Mouse (Mus musculus) left cerebral cortex, adult 9 months (tissue): ENCODE data around the gene Stx19.

ENCODE experiments used
- DNase-seq, 2 experiments: peaks; one replicate each; pipeline ENCODE4 v3.0.0; 2022; ENCODE audit warnings: low spot score in 2 of 2

Stx19 gene

DNA sequence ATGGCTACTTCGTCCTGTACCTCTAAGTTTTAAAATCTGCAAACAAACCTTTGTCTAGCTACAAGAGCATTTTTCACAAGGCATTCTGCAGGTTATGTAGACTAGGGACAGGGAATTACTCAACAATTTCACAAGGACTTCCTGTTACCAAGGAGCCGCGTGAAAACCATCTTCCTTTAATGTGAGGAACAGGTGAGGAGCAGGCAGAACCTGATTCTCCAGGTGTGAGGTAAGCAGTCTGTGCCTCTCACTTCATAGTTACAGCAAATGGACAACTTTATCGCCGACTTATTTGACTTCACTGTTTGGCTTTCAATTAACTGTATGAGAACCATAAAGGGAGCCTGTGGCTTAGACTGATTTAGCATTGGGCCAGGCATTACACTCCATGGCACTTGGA, at the start of gene Stx19:
Gene Stx19, plus strand, starts transcription at position 186 of the 400 bp plus-strand sequence.
- no peak for DNase-seq

DNA sequence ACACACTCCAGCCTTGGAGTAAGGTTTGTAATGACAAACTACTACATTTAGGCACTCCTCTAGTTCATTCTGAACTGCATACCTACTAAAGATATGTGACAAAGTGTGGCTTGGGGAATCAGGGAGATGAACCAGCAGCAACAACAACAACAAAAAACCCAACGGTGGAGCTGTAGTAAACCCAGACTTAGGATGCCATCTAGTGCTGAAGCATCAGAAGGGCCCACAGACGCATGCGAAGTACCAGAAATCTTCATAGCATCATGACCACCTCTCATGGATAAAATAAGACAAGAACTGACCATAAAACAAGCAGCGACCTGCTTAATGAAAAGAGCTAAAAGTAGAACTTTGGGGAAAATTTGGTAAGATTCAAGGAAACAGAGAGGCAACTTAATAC, 41.0 kb upstream of the Stx19 start:
- DNase-seq, result no peak

DNA sequence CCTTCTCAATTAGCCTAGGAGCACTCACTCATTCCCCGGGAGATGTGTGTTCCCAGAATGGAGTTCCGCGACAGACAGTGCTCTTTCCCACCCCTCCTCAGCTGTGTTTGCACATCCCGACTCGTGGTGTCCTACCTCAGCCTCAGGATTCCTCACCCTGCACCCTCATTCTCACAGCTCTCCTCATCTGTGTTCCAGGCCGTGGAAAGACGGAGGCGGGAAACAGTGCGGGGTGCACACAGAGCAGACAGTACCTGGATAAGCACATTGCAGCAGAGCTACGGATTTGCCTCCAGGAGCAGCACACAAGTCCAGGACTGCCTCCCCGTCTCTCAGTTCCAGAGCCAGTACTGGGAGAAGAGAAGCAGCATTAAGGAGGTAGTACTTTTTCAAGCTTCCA, 38.4 kb upstream of the Stx19 start:
- no peak for DNase-seq

DNA sequence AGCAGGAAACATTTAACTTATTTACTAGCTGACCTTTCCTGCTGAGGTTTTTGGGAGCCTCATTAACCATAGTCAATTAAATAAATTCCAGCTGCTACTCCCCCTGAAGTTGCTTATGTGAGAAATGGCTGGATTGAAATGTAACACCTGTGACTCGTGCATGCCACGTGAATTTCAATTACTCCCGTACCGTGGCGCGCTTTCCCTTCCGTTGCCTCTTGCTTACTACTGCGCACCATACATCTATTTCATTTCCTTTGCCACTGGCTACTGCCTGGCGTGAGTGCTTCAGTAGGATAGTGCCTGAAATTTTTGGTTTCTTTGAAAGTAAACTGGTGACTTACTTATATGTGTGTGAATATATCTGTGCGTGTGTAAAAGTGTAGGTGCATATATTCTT, 36.2 kb upstream of the Stx19 start:
- DNase-seq, result no peak

DNA sequence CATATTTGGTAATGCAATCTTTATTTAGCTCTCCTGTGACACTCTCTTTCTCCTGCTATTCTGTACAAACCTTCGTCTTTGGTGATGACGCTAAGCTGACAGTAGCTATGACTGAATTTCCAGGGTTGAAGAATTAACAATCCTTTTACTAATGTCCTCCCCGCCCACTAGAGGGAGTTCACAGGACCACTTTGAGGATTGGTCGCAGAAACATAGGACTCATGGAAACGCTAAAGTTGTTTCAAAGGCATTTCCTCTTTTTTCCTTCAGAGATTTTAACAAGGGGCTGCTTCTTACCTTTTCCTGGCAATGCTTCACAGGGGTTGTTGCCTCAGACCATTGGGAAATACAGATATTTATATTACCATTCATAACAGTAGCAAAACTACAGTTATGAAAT, 32.2 kb upstream of the Stx19 start:
- DNase-seq, result no peak

DNA sequence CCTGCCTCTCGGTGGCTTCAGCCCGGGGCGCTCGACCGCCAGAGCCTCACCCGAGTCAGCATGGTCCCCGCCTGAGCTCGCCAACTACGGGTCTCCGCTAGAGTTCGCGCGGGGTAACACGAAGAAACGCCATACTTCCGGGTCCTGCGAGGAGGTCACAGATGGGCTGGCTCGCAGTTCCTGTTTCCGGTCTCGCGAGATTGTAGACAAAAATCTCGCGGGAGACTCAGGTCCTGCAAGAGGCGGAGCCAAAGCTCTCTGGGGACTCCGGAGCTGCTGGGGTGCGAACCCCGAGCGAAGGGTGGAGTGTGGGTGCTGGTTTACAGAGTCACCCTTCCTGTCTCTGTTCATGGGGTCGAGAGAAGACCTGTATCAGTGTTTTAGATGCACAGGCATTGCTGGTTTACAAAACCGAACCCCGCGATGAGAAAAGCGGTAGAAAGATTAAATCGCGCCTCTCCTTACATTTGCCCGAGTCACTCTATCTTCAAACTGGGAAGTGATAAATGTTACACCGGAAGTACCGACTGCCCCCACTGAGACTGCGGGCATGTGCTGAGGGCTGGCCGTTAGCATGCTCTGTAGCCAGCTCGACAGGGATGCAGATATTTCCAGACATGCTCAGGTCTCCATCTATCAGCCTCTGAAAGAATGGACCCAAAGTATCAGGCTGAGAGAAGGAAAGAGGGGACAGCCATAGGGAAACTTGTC, 27.7 kb upstream of the Stx19 start, which contains the start of gene Nsun3:
Gene Nsun3, minus strand, starts transcription at position 198 of the 711 bp plus-strand sequence.
- DNase-seq, result peak; percentile 87 to 94

DNA sequence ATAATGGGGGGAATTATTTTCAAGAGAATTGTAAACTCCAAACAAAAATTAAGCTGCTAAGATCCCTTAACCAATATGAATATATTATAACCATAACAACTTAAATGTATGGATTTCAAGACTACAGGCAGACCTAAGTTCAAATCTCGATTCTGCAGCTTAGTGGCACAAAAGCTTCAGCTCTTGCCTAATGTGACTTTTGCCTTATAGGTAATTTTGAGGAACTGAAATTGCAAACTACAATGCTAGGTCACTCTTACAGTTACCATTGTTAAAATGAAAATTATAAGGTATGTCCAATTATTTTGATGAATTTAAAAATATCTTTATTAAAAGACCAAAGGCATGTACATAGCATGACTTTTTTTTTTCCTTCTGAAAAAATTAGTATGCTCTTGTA, 17.9 kb upstream of the Stx19 start:
- DNase-seq, result no peak

DNA sequence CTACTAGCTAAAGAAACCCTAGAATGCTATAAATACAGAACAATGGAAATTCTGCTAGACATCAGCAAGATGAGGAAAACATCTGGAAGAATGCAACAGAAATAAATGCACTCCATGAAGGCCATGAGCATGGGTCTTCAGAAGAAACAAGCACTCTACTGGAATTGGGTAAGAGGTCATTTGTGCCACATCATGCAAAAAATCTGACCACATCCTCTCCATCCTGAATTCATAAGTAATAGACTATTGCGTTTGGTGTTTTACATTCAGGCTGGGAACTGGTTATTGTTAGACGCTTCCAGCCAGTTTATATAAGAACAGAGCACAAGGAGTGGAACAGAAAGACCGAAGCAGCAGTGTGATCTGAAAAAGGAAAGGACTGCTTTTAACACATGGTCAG, 15.7 kb upstream of the Stx19 start:
- DNase-seq, result no peak

DNA sequence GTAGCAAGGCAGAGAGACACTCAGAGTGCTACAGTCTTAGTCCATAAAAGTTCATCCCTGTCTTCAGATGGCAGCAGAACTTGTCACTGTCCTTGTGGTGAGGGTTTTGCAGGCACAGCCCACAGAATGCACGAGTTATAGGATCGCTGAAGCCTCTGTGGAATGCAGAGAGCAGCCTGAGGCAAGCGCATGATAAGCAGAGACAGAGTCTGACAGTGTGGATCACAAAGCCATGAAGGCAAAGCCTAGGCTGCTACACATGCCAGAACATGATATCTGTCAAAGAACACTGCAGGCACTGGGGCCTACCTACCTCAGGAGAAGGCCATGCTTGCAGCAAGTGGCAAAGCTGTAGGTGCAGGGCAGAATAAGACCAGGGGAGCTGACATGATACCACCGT, 15.1 kb upstream of the Stx19 start:
- DNase-seq, result no peak

DNA sequence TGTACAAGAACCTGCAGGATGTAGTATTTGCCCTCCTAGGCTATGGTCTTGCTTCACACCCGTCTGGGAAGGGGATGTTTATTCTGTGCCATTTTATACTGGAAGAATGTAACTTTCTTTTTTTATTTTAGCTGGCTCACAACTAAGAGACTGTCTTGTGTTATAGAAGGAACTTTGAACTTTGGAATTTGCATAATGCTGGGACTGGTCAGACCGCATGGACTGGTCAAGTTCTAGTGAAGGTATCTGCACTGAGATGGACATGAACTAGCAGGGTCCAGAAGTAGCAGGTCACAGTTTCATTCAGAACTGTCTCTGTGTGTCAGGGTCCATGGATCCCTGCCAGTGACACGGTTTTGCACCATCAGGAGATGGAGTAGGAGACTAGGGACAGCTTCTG, 14.6 kb upstream of the Stx19 start:
- no peak for DNase-seq

DNA sequence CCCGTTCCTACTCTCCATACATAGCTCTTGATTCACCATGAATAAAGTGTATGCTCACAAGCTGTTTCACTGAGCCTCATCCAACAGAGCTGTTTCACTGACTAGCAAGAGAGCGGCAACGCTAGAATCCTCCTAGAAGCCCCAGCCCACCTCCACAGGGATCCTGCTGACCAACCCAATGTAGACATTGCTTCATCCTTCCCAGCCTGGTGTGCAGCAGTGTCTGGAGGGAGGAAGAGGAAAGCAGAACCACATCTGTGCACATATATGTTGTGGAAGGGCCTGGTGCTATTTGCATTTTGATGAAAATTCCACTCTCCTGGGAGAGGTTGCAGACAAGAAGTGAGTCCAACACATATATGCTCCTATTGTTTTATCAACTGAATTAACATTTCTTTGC, 9.9 kb upstream of the Stx19 start:
- DNase-seq, result no peak

DNA sequence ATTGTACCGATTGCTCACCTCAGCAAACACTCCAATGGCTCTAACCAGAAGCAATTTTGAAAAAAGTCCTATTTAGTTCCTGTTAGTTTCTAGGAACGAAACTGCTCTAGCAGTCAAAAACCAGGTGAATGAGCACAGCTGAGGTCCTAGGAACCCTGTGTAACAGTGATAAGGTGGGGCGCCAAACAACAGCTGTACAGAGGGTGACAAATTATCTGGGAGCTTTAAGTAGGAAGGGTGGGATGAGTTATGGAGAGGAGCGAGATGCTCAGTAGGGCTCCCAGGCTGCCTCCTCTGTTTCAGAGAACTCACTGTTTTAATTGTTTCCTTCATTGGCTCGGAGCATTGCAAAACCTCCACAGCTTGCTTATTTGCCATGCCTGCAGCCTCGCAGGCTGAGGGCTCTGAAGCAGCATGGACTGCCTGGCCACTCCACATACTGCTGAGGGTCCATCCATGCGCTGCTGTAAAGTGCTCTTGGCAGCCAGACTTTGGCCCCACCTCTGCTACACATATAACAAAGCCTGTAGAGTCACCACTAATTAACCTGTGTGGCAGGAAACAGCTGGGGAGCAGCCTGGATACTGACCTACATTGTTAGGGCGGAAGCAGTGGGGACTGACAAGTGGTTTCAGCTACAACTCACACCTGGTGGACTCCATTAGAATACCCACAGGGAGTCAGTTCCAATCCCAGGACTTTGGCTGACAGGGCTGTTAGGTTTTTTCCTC, 7.1 kb upstream of the Stx19 start:
- DNase-seq, result no peak

DNA sequence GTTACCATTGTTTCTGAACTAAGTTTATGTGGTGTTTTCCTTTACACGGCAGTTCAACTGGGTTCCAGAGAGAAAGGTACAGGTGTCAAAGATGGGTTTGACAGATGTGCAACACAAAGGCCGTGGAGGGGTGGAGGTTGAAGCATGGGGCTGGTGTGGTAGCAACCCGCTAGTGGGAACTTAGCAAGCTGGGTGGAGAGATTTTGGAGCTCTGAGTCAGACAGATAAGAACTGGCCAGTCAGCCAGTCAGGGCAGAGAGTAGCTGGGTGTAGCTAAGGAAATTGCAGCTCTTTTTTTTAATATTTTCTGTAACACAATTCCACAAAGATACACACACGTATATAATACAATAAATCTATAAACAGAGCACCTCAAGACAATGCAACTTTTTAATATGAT, 3.6 kb upstream of the Stx19 start:
- DNase-seq, result no peak

DNA sequence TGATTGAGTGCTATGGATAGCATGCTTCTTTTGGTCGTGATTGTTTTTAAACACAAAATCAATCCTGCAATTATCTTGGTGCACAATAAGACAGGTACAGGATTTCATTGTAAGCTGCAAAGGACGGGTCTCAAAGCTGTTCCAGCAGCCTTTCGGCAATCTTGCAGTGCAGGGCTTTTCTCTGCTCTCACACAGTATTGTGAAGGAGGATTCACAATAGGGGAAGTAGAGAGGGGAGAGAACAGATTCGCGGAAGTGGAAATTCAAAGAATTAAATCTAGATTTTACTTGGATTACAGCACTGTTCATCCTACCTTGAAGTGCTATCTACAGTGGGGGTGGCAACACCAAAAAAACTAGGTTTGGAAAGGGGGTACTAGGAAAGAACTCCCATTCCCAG, 686 bp upstream of the Stx19 start:
- DNase-seq, result no peak

DNA sequence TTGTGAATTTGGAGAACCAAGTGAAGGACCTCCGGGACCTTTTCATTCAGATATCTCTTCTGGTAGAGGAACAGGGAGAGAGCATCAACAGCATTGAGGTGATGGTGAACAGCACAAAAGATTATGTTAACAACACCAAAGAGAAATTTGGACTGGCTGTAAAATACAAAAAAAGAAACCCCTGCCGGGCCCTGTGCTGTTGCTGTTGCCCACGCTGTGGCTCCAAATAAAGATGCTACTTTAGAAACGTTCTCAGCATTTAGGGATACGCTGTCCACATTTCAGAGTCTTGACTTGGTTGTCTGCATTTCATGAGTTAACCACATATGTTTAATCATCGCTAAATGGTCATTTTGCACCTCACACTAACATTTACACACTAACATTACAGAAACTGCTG, 8.0 kb downstream of the Stx19 start:
- no peak for DNase-seq

DNA sequence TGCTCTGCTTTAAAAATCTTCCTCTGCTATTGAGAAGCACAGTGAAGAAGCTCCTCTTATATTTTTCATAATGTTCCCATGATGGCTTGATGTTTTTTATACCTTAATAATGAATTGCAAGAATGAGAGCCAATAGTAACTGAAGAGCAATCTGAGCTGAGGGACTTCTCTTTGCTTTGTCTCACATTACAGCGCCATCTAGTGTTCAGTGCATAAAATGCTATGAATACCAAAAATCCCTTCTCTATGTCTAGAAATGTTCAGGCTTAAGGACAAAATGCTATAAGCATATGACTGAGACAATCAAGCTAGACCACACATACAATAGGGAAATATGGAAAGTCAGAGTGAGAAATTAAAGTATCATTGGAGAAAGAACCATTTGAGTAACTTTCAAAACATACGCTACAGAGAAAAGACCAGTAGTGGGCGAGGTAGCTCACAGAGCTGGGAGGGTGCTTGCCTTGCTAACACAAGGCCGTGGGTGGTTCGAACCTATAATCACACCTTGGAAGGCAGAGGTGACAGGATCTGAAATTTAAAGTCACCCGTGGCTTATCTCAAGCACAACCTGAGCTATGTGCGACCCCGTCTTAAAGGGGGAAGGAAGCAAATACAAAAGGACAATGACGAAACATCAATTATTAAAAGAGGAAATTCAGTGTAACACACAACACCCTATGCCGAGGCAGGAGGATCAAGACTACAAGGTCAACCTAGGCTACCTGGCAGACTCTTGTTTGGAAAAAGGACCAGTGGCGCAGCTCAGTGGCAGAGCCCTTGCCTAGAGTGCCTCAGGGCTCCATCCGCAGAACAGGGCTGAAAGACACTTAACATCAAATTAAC, 11.9 kb downstream of the Stx19 start:
- no peak for DNase-seq

DNA sequence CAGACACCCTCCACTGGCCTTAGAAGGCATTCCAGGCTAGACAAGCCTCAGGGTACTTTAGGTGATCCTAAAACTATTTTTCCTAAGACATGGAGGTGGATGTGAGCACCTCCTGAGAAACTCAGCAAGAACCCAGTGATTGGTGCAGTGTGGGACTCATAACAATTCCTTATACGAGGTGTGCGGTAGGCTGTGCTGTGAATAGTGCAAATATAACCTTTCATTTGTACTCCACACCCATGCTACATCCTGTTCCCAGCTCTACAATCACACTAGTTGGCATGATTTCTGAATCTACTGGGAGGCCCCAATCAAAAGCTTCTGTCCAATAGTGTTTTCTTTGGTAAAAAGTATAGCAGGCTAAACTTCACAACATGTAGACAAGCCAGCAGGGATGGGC, 17.6 kb downstream of the Stx19 start:
- DNase-seq, result no peak

DNA sequence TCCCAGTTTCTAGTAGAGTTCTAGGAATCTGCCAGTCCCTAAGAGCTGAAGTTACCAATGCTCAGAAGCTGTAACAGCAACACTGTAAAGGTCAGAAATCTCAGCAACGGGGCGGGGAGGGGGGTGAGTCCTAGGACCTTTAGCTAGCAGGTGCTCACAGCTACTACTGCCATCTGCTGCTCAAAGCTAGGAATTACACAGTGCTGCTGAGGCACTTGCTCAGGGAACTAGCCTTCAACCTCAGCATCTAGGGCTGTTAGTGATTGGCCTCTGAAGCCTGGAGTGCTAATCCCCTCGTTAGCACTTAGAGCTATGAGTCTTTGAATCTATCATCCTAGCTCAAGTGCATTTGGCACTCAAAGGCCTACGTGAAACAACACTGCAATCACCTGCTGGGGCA, 18.0 kb downstream of the Stx19 start:
- DNase-seq, result no peak

DNA sequence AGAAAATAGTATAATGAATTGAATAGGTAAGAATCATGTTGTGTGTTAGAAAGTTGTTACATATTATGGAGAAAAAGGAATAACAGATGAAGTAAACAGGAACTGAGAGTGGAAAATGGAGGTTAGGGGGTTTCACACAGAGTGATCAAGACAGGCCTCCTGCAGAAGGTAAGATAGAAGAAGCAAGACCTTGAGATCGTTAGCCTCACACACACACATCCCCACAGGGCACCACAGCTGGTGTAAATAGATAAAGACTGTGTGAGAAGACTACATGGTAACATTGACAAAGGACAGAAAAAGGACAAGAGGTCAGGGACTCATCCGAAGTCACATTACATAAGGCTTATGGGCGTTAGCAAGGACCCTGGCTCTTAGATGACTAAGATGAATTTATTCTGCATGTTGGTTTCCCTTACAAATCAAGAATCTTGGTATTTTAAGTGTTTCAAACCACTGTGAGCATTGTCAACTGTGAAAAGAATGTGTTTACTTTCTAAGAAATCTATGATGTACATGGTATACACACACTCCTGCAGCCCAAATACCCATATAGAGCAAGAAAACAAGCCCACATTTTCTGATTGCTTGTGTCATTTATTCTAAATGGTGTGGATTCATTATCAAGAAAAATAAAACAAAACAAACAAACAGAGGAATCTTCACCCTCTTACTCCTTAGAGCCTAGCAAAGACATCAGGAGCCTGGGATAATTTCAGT, 19.7 kb downstream of the Stx19 start:
- DNase-seq, result no peak

DNA sequence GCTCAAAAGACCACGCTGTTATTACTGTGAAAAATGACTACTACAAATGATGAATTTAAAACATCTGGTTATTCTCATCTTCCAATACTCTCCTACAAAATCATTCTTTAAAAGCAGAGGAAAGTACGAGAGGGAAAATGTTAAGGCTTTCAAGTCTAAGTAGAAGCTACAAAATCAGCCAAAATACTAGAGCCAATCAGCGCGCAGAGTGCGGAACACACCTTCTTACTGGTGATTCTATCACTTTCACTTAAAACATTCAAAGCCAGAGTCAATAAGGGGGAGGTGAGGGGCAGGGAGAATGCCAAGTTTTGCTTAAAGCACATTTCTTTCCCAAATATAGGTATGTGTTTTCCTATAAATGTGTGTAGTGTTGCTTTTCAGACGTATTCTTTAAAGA, 30.9 kb downstream of the Stx19 start:
- DNase-seq, result no peak

DNA sequence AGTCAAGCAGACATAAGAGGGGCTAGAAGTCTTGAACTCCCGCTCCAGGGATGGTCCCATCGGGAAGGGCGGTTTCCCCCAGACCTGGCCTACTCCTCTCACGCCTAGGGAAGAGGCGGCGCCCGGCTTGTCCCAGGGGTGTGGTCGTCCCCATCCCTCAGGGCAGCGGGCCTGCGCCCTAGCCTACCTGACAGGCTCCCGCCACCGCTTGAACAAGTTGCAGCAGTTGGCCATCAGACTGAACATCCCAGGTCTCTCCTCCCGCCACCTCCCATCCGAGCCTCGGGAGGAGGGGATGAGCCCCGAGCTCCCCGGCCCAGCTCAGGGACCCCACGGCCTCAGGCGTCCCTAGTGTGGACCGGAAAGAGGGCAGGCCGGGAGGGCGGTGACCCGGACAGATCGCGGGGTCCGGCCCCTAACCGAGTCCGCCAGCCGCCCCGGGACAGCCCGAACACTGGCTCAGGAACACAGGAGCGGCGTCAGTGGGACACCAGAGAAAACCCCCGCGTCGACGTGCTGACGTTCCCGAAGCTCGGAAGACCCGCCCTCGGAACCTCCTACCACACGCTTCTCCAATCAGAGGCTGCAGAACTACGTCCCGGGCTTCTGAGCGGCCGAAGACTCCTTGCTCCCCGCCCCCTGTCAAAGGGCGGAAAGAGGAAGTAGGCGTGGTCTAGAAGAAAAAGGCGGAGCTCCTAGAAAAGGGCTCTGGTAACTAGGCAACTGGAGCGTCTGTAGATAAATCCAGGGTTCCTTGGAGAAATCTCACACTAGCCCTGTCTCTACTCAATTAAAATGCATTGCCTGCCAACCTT, 32.2 kb downstream of the Stx19 start, which contains the start of gene Arl13b:
Gene Arl13b, minus strand, starts transcription at position 543 of the 815 bp plus-strand sequence.
- peak; percentile 95 to 97 for DNase-seq
